Mouse (Mus musculus): Measurements from ENCODE around the gene Flrt1.

DNA sequence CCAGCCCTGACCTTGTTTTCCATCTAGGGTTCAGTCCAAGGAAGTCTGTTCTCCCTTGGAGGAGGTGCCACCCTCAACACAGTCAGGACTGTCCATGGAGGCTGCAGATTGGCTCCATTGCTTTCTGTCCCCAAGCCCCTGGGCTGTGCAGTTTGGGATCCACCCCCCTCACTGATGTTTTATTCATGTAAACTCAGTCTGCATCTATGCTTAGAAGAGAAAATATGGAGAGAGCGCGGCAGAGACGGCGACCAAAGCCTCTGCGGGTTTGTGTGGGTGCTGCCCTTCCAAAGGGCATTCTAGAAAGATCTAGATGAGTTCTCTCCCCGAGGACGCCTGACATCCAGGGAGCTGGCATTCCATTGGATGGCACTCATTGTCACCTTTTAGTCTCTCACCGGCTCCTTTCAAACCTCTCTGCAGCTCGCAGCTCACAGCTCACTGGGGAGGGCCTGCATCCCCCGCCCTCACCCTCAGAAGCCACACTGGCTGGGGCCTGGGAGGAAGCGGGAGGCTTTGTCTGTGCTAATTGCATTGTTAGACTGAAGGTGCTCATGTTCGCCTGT lies 35.4 kb upstream of the Flrt1 start:
- TF ChIP-seq CTCF (IDR thresholded peaks at IDR 0.05; ENCODE audit: borderline replicate concordance, insufficient read depth, low read depth, low read length) = no peak
- TF ChIP-seq POLR2A (IDR thresholded peaks at IDR 0.05; ENCODE audit: borderline replicate concordance, insufficient read depth, low read length) = no peak

Data from cerebellum, adult 2 months (tissue).